Mouse (Mus musculus) bone marrow, adult 2 months (tissue): ENCODE measurements around the gene Dct.

ENCODE experiments used
- CTCF ChIP-seq: fragments of 200-500 bp; IDR thresholded peaks from 2 replicates; pipeline ENCODE4 v1.5.1; 2011; ENCODE audit warnings: low read length, control low read depth; ENCODE audit not compliant: control insufficient read depth, insufficient read depth
- POLR2A ChIP-seq: fragments of 200-500 bp; IDR thresholded peaks from 2 replicates; pipeline ENCODE4 v1.6.1; 2011; ENCODE audit warnings: low read depth, mild to moderate bottlenecking, control low read depth, low read length, borderline replicate concordance; ENCODE audit not compliant: control insufficient read depth

GRCm38 (mm10) chr14:117972576-117972975 lies 79.5 kb downstream of the Dct start:
- TF ChIP-seq CTCF = no peak
- no peak for TF ChIP-seq POLR2A
